25 mouse cellular contexts compared by ENCODE assay signal in the genomic region with DNA sequence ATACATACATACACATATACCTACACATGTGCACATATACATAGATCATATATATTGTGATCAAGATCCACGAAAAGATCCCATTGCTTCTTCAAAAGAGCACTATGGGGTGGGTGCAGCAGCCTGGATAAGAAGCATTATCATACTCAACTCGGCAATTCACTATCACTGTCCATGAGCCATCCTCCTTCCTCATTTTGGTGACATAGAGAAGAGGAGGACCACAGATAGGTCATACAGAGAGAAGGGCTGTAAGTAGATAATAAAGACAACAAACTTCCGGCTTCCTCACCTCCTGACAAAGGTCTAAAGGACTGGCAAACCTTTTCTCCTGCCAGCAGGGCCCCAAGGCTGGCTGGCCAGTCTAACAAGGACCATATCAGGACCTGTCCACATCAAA.
"Had no signal": no experiment of that assay in that cellular context is flagged by ENCODE, and none has a peak within 500 bp of the region (broad histone marks: within the 10 kb centered on the region; RNA-seq: fewer than 3 reads in every experiment).

No protein-coding gene starts in this region.

- H3K27me3 ChIP-seq: embryonic facial prominence, embryonic 12.5 days; forebrain, embryonic 12.5 days; forebrain, embryonic 13.5 days; forebrain, embryonic 15.5 days had no signal

- H3K27ac ChIP-seq: embryonic facial prominence, embryonic 10.5 days; embryonic facial prominence, embryonic 12.5 days; embryonic facial prominence, embryonic 13.5 days; embryonic facial prominence, embryonic 15.5 days; forebrain, embryonic 10.5 days; forebrain, embryonic 12.5 days; forebrain, embryonic 13.5 days; forebrain, embryonic 15.5 days; gastrocnemius, adult 2 months; heart, adult 2 months; heart, embryonic 10.5 days had no signal

- H3K9ac ChIP-seq: embryonic facial prominence, embryonic 12.5 days; embryonic facial prominence, embryonic 13.5 days; embryonic facial prominence, embryonic 15.5 days; forebrain, embryonic 12.5 days; forebrain, embryonic 13.5 days; forebrain, embryonic 15.5 days; forebrain, postnatal 0 days had no signal

- H3K36me3 ChIP-seq: embryonic facial prominence, embryonic 10.5 days; embryonic facial prominence, embryonic 12.5 days; embryonic facial prominence, embryonic 13.5 days; embryonic facial prominence, embryonic 15.5 days; forebrain, embryonic 10.5 days; forebrain, embryonic 12.5 days; forebrain, embryonic 15.5 days; heart, embryonic 10.5 days had no signal

- DNase-seq: cerebellum, adult 9-11 months; cerebellum, postnatal 10 days; cerebellum, postnatal 14 days; cerebellum, postnatal 25 days; cerebellum, postnatal 36 days; embryo, embryonic 11 days; forebrain, postnatal 0 days; gastrocnemius, adult 2 months; gastrocnemius, postnatal 10 days; gastrocnemius, postnatal 14 days; gastrocnemius, postnatal 25 days; gastrocnemius, postnatal 36 days; heart, adult 11 months; heart, adult 18-20 months; heart, adult 2 months had no signal

- H3K9me3 ChIP-seq: embryonic facial prominence, embryonic 10.5 days; embryonic facial prominence, embryonic 12.5 days; embryonic facial prominence, embryonic 13.5 days; embryonic facial prominence, embryonic 15.5 days; forebrain, embryonic 10.5 days; forebrain, embryonic 12.5 days; forebrain, embryonic 13.5 days; forebrain, embryonic 15.5 days; heart, embryonic 10.5 days had no signal

- H3K4me1 ChIP-seq: embryonic facial prominence, embryonic 10.5 days; embryonic facial prominence, embryonic 12.5 days; embryonic facial prominence, embryonic 13.5 days; embryonic facial prominence, embryonic 15.5 days; forebrain, embryonic 10.5 days; forebrain, embryonic 12.5 days; forebrain, embryonic 13.5 days; forebrain, embryonic 15.5 days; heart, embryonic 10.5 days had no signal

- H3K4me3 ChIP-seq: embryonic facial prominence, embryonic 10.5 days; embryonic facial prominence, embryonic 12.5 days; embryonic facial prominence, embryonic 13.5 days; embryonic facial prominence, embryonic 15.5 days; erythroblast, embryonic 14.5 days; forebrain, embryonic 10.5 days; forebrain, embryonic 12.5 days; forebrain, embryonic 13.5 days; forebrain, embryonic 15.5 days; gastrocnemius, adult 2 months; heart, adult 2 months; heart, embryonic 10.5 days had no signal
